Mouse (Mus musculus): ENCODE data around the gene Smurf1.

Gene Smurf1

GRCm38 (mm10) chr5:144954432-144954831 is 11.2 kb downstream of the Smurf1 start:
- no peak for DNase-seq (ENCODE audit: low spot score)

- DNase-seq (ENCODE audit: low spot score): no peak
These were observed 13.1 kb downstream of the Smurf1 start for GRCm38 (mm10) chr5:144952592-144952991.

- no peak for DNase-seq (ENCODE audit: low spot score)
These were observed 15.1 kb downstream of the Smurf1 start for GRCm38 (mm10) chr5:144950428-144951051.

- DNase-seq (ENCODE audit: low spot score): no peak
These were observed 15.8 kb downstream of the Smurf1 start for GRCm38 (mm10) chr5:144949856-144950255.

GRCm38 (mm10) chr5:144948422-144948821 is 17.2 kb downstream of the Smurf1 start:
- no peak for DNase-seq (ENCODE audit: low spot score)

- no peak for DNase-seq (ENCODE audit: low spot score)
These were observed 17.6 kb downstream of the Smurf1 start for GRCm38 (mm10) chr5:144948002-144948401.

- DNase-seq (ENCODE audit: low spot score): no peak
These were observed 19.6 kb downstream of the Smurf1 start for GRCm38 (mm10) chr5:144946032-144946431.

GRCm38 (mm10) chr5:144944932-144945331 is 20.7 kb downstream of the Smurf1 start:
- no peak for DNase-seq (ENCODE audit: low spot score)

GRCm38 (mm10) chr5:144944370-144944769 is 21.3 kb downstream of the Smurf1 start:
- no peak for DNase-seq (ENCODE audit: low spot score)

- no peak for DNase-seq (ENCODE audit: low spot score)
These were observed 22.3 kb downstream of the Smurf1 start for GRCm38 (mm10) chr5:144943346-144943745.

- DNase-seq (ENCODE audit: low spot score): no peak
These were observed 23.2 kb downstream of the Smurf1 start for GRCm38 (mm10) chr5:144942431-144942830.

- DNase-seq (ENCODE audit: low spot score): no peak
These were observed 24.7 kb downstream of the Smurf1 start for GRCm38 (mm10) chr5:144940904-144941303.

GRCm38 (mm10) chr5:144937304-144937703 is 28.3 kb downstream of the Smurf1 start:
- DNase-seq (ENCODE audit: low spot score): no peak

GRCm38 (mm10) chr5:144933486-144933885 is 32.2 kb downstream of the Smurf1 start:
- no peak for DNase-seq (ENCODE audit: low spot score)

GRCm38 (mm10) chr5:144931841-144932240 is 33.8 kb downstream of the Smurf1 start:
- DNase-seq (ENCODE audit: low spot score): no peak

GRCm38 (mm10) chr5:144928856-144929713 is 36.6 kb downstream of the Smurf1 start:
- DNase-seq (ENCODE audit: low spot score): no peak

GRCm38 (mm10) chr5:144926275-144926674 is 39.4 kb downstream of the Smurf1 start:
- DNase-seq (ENCODE audit: low spot score): no peak

- DNase-seq (ENCODE audit: low spot score): no peak
These were observed 42.3 kb downstream of the Smurf1 start for GRCm38 (mm10) chr5:144923351-144923750.

- no peak for DNase-seq (ENCODE audit: low spot score)
These were observed 45.9 kb downstream of the Smurf1 start for GRCm38 (mm10) chr5:144919790-144920189.

GRCm38 (mm10) chr5:144919194-144919593 is 46.5 kb downstream of the Smurf1 start:
- no peak for DNase-seq (ENCODE audit: low spot score)

GRCm38 (mm10) chr5:144918204-144918603 is 47.4 kb downstream of the Smurf1 start:
- no peak for DNase-seq (ENCODE audit: low spot score)

- DNase-seq (ENCODE audit: low spot score): no peak
These were observed 48.5 kb downstream of the Smurf1 start for GRCm38 (mm10) chr5:144917172-144917571.

- DNase-seq (ENCODE audit: low spot score): no peak
These were observed 49.8 kb downstream of the Smurf1 start for GRCm38 (mm10) chr5:144915828-144916227.

Measured in spleen, adult 12 weeks (tissue).